Mouse (Mus musculus) olfactory bulb, adult 2 months (tissue): ENCODE measurements around the gene Kifc1. TPM values are rescaled to one million over a fixed set of nuclear protein-coding genes. Genes with fewer than 3 reads are reported as not detected.
A peak's percentile ranks its signal among the peaks of the same experiment; 100 is the strongest.
"Not testable (repeated sequence)": the region's sequence is repeated elsewhere in the genome, so short reads cannot be mapped to it uniquely, and the experiment has no call there.

Experiments
- H3K27ac ChIP-seq: fragments of 200-500 bp; 2 replicates; pipeline ENCODE4 v1.5.1; 2012; ENCODE audit warnings: low read depth, low read length; ENCODE audit not compliant: insufficient read depth
- H3K4me1 ChIP-seq: fragments of 200-500 bp; 2 replicates; pipeline ENCODE4 v1.6.1; 2012; ENCODE audit warnings: low read length; ENCODE audit not compliant: control insufficient read depth, insufficient read depth
- H3K4me3 ChIP-seq: fragments of 200-500 bp; 2 replicates; pipeline ENCODE4 v1.5.1; 2012; ENCODE audit warnings: mild to moderate bottlenecking, low read depth, low read length, moderate library complexity; ENCODE audit not compliant: insufficient read depth
- CTCF ChIP-seq: fragments of 200-500 bp; IDR thresholded peaks from 2 replicates; pipeline ENCODE4 v1.5.1; 2012; ENCODE audit warnings: low read depth, mild to moderate bottlenecking, low read length, moderate library complexity; ENCODE audit not compliant: insufficient read depth
- POLR2A ChIP-seq: fragments of 200-500 bp; IDR thresholded peaks from 2 replicates; pipeline ENCODE4 v1.6.1; 2012; ENCODE audit warnings: mild to moderate bottlenecking, low read depth, low read length, moderate library complexity; ENCODE audit not compliant: insufficient read depth
- WGBS: fragments of 180-500 bp; shearing (Covaris S2); methylation state at CpG from one replicate; pipeline ENCODE4 v1.1.7; 2018; 5-methylcytosine and 5-hydroxymethylcytosine counted together
- polyA plus RNA-seq: library from polyadenylated mRNA; stranded (reverse); fragments of >200 nt; gene quantifications from 2 replicates; pipeline ENCODE4 v1.2.4, GENCODE M21; 2012; ENCODE audit warnings: low replicate concordance; ENCODE audit not compliant: missing spikeins, insufficient read depth, insufficient read length

The Kifc1 gene
- polyA plus RNA-seq, 1 experiment: not detected

DNA sequence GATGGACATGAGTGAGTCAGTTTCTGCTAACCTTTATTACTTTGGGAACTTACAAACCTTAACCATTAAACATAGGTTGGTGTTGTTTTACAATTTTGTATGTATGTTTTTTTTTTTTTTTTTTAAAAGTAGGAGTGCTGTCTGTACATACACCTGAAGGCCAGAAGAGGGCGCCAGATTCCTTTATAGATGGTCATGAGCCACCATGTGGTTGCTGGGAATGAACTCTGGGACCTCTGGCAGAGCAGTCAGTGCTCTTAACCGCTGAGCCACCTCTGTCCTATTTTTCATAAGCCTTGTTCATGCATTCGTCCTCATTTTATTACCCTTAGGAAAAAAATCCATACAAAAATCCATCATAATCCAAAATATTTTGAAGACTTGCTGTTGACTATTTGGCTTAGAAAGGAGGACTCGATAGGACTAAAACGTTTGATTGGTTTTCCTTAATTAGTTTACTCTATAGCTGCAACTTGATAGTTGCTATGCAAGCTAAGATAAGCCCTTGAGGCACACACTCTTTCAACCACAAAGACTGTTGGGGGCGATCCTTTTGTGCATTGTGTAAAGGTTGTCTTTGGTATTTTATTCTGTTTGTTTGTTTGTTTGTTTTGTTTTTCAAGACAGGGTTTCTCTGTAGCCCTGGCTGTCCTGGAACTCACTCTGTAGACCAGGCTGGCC is 6.8 kb upstream of the Kifc1 start:
- Histone ChIP-seq H3K4me3 (no peak overlapping the region), H3K27ac (no peak overlapping the region), H3K4me1 (no peaks in the 10 kb centered on the region)
- WGBS: 45% methylated on average over 6 of the region's 6 CpGs
- no peak for TF ChIP-seq POLR2A
- TF ChIP-seq CTCF: no peak

DNA sequence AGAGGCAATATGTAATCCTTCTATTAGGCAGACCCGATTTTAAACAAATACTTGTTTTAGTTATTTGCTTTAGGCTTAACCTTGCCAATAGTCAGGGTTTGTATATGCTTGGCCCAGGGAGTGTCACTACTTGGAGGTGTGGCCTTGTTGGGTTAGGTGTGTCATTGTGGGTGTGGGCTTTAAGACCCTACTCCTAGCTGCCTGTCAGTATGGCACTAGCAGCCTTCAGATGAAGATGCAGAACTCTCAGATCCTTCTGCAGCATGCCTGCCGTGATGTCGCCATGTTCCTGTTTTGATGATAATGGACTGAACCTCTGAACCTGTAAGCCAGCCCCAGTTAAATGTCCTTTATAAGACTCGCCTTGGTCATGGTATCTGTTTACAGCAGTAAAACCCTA is 2.5 kb upstream of the Kifc1 start:
- H3K4me1 ChIP-seq, H3K27ac ChIP-seq, H3K4me3 ChIP-seq: not testable (repeated sequence)
- 77% methylated on average over 4 of the region's 4 CpGs for WGBS

DNA sequence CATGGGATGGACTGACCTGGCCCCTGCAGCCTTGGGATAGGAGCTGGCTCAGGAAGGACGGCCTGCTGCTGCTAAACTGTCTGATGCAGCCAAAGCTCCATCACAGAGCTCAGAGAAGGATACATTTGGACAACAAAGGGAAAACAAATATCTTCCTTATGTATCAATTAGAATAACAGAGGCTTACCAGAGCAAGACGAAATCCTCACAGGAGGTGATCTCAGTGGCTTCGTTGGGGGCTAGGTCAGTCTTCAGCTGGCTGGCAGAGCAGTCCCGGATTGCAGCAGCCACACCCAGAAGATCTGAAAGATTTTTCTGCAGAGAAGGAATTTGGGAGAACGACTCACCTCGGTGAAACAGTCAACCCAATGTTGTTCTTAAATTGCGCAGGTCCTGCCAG is 2.0 kb upstream of the Kifc1 start:
- no peak for TF ChIP-seq CTCF
- no peak for TF ChIP-seq POLR2A
- H3K27ac ChIP-seq: no peak overlapping the region
- WGBS: 36% methylated on average over 7 of the region's 7 CpGs
- H3K4me1 ChIP-seq: peaks cover 3% of the 10 kb centered on the region
- H3K4me3 ChIP-seq: no peak overlapping the region

DNA sequence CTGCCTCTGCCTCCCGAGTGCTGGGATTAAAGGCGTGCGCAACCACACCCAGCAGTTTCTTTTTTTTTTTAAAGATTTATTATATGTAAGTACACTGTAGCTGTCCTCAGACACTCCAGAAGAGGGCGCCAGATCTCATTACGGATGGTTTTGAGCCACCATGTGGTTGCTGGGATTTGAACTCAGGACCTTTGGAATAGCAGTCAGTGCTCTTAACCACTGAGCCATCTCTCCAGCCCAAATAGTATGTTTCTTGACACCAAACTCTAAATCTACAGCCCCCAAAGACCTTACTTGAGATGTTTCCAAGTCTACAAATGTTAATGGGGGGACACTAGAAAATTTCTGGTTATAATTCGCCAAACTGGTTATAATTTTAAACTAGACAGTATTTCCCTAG is 1.4 kb upstream of the Kifc1 start:
- 71% methylated on average over 6 of the region's 6 CpGs for WGBS
- H3K27ac ChIP-seq, H3K4me3 ChIP-seq, H3K4me1 ChIP-seq: not testable (repeated sequence)

DNA sequence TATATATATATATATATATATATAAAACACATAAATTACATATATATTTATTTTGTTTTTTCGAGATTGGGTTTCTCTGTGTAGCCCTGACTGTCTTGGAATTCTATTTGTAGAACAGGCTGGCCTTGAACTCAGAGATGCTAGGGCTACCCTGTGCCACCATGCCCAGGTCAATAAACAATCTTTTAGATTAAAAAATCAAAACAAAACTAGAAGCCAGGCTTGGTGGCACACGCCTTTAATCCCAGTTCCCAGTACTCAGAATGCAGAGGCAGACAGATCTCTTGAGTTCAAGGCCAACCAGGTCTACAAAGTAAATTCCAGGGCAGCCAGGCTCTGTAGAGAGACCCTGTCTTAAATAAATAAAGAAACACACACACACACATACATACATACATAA is 896 bp upstream of the Kifc1 start:
- 60% methylated on average over 2 of the region's 2 CpGs for WGBS
- Histone ChIP-seq H3K27ac (no peak overlapping the region), H3K4me3 (no peak overlapping the region), H3K4me1 (peaks cover 3% of the 10 kb centered on the region)
- TF ChIP-seq POLR2A (no peak), CTCF (no peak)

DNA sequence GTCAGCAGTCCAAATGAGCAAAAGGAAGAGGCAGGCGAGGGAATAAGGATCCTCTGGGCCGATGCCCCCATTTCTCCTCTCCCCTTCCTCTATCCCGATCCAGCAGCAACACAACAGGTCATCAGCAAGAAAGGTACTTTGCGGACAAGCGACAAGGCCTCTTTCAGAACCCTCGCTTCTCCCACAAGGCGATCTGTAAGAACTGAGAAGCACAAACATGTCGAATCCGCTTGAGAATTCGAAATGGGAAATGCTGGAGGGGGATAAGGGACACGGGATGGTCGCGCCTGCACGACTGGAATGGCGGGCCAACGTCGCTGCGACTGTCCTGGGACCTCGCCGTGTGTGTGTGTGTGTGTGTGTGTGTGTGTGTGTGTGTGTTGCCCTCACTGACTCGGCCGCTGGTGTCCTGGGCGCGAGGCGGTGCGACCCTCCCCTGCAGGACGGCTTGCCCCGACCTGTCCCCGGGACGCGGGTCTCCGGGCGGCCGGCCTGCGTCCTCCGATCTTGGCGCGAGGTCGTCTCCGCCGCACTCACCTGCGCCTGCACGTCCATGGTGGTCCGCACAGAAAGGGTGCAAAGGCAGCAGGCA is 424 bp downstream of the Kifc1 start:
- H3K4me3 ChIP-seq: peak overlapping the region; percentile 57
- H3K27ac ChIP-seq, H3K4me1 ChIP-seq: not testable (repeated sequence)
- WGBS: 2% methylated on average over 43 of the region's 44 CpGs

DNA sequence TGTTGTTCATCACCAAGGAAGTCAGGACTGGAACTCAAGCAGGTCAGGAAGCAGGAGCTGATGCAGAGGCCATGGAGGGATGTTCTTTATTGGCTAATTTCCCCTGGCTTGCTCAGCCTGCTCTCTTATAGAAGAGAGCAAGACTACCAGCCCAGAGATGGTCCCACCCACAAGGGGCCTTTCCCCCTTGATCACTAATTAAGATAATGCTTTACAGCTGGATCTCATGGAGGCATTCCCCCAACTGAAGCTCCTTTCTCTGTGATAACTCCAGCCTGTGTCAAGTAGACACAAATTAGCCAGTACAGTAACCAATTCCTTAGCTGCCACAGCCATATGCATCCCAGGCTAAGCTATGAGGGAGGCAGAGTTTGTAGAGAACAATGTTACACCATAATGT is 2.2 kb downstream of the Kifc1 start:
- not testable (repeated sequence) for H3K4me1 ChIP-seq, H3K4me3 ChIP-seq, H3K27ac ChIP-seq

DNA sequence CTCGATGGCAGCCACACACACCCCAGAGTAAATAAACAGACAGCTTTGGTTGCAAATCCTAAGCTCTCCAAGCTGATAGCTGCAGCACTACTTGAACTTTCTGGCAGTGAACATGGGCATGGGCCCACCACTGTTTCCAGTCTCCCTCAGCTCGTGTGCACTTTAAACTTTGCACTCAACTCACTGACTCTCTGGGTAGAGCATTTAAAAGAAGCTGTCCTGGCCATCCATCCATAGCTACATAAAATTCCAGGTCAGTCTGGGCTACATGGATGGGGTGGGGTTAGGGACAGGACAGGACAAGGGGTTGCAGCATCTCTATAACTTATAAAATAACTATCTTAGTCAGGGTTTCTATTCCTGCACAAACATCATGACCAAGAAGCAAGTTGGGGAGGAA is 2.7 kb downstream of the Kifc1 start:
- not testable (repeated sequence) for H3K27ac ChIP-seq, H3K4me3 ChIP-seq, H3K4me1 ChIP-seq
- 68% methylated on average over 2 of the region's 2 CpGs for WGBS

DNA sequence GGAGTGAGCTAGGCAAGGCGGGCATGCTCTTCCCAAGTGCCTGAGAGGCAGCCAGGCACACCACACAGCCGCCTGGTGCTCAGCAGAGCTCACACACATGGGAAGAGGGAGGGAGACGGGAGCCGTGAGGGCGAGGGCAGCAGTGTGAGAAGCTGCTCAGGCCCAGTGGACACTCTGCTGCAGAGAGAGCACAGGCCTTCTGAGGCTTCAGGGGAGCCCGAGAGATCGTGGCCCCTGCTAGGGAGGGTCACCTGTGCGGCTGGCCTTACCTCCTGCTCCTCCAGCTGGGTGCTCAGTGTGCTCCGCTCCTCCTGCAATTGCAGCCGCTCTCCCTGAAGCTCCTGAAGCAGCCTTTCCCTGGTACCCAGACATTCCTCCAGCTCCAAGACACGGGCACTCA is 6.1 kb downstream of the Kifc1 start:
- H3K4me3 ChIP-seq, H3K27ac ChIP-seq, H3K4me1 ChIP-seq: not testable (repeated sequence)
- 93% methylated on average over 10 of the region's 11 CpGs for WGBS

DNA sequence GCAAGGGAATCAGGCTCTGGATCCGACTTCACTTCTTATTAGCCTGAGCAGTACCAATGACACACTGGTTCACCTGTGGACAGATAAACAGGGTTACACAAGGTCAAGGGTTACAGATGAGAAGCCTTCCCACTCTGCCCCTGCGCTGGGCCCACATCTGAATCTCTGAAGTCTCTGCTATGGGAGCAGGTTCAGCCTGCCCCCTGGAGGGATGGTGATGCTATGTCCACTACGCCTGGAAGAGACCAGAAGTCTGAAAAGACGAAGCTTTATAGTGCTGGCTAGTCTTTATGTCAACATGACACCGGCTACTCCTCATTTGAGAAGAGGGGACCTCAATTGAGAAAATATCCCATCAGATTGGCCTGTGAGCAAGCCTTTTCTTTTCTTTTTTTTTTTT is 14.7 kb downstream of the Kifc1 start:
- WGBS: 86% methylated on average over 5 of the region's 5 CpGs
- not testable (repeated sequence) for H3K4me3 ChIP-seq, H3K27ac ChIP-seq, H3K4me1 ChIP-seq

DNA sequence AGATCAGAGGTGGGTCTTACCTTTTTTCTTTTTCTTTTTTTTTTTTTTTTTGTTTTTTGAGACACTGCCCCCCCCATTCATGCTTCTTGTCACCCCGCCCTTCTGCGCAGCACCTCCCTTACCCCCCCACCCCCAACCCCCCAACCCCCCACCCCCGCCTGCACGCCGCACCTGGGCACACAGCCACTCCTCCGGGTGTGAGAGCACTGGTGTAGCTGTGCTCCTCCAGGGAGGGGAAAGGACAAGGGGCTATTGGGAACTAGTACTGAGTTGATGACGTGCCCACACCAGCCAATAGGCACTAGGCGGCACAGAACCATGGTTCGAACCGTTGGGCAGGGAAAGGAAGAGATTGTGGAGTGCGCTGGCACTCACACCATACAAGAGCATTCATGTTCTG is 16.1 kb downstream of the Kifc1 start:
- 89% methylated on average over 11 of the region's 11 CpGs for whole genome bisulfite sequencing

DNA sequence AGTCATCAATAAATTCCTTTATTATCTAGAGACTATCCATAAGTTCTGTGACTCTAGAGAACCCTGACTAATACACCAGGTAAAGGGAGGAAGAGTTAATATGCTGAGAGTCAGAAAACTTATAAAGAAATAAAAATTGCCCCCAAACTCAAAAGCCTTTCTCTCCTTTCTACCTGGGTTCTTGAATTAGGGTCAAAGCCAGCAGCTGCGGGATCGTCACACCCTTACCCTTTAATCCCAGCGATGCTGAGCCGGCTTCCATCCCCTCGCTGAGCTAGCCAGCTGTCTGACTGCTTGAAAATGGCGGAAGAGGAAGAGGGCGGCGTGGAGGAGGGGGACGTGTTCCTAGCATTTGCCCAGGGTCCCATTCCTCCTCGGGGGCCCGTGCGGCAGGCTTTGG is 16.9 kb downstream of the Kifc1 start, which contains the start of gene Gm7029:
Gene Gm7029 (plus strand): TSS at position 301 of the 400 bp plus-strand sequence.
- H3K27ac ChIP-seq, H3K4me1 ChIP-seq, H3K4me3 ChIP-seq: not testable (repeated sequence)
- 75% methylated on average over 2 of the region's 12 CpGs for whole genome bisulfite sequencing

More for the DNA sequence above, 16.1 kb downstream of the Kifc1 start:
- no peak overlapping the region for H3K27ac ChIP-seq
- H3K4me3 ChIP-seq: no peak overlapping the region
- TF ChIP-seq POLR2A: no peak
- no peak for TF ChIP-seq CTCF
- no peaks in the 10 kb centered on the region for H3K4me1 ChIP-seq
